Mouse (Mus musculus) urinary bladder, adult 2 months (tissue): ENCODE measurements around the gene Srgap2. TPM values are rescaled to one million over a fixed set of nuclear protein-coding genes. Genes with fewer than 3 reads are reported as not detected.

ENCODE experiments used
- DNase-seq: peaks from one replicate; pipeline ENCODE4 v3.0.0; 2022; ENCODE audit warnings: low spot score
- polyA plus RNA-seq: library from polyadenylated mRNA; depleted of rRNA; stranded (reverse); fragments of >200 nt; gene quantifications from 2 replicates; pipeline ENCODE4 v1.2.3, GENCODE M21; 2012

Srgap2 gene
- polyA plus RNA-seq, 1 experiment: 19.3 TPM

GRCm38 (mm10) chr1:131526371-131527270, 531 bp downstream of the Srgap2 start:
- peak; percentile 65 for DNase-seq

GRCm38 (mm10) chr1:131525586-131526271, 1.4 kb downstream of the Srgap2 start:
- no peak for DNase-seq

- no peak for DNase-seq
Measured at GRCm38 (mm10) chr1:131525101-131525585, 2.0 kb downstream of the Srgap2 start.

GRCm38 (mm10) chr1:131523794-131524193, 3.4 kb downstream of the Srgap2 start:
- no peak for DNase-seq

- no peak for DNase-seq
Measured at GRCm38 (mm10) chr1:131516588-131516987, 10.6 kb downstream of the Srgap2 start.

GRCm38 (mm10) chr1:131514197-131514596, 13.0 kb downstream of the Srgap2 start:
- no peak for DNase-seq

GRCm38 (mm10) chr1:131513136-131513535, 14.0 kb downstream of the Srgap2 start:
- DNase-seq: no peak

GRCm38 (mm10) chr1:131511661-131512500, 15.3 kb downstream of the Srgap2 start:
- no peak for DNase-seq

- DNase-seq: no peak
Measured at GRCm38 (mm10) chr1:131511131-131511530, 16.0 kb downstream of the Srgap2 start.

GRCm38 (mm10) chr1:131501681-131502080, 25.5 kb downstream of the Srgap2 start:
- DNase-seq: no peak

- no peak for DNase-seq
Measured at GRCm38 (mm10) chr1:131498231-131498630, 28.9 kb downstream of the Srgap2 start.

- no peak for DNase-seq
Measured at GRCm38 (mm10) chr1:131493966-131494898, 32.9 kb downstream of the Srgap2 start.

GRCm38 (mm10) chr1:131492360-131492759, 34.8 kb downstream of the Srgap2 start:
- no peak for DNase-seq

GRCm38 (mm10) chr1:131491579-131491978, 35.6 kb downstream of the Srgap2 start:
- no peak for DNase-seq

GRCm38 (mm10) chr1:131489312-131489711, 37.8 kb downstream of the Srgap2 start:
- DNase-seq: no peak

- no peak for DNase-seq
Measured at GRCm38 (mm10) chr1:131486094-131486850, 40.9 kb downstream of the Srgap2 start.

- no peak for DNase-seq
Measured at GRCm38 (mm10) chr1:131482242-131482641, 44.9 kb downstream of the Srgap2 start.

- DNase-seq: no peak
Measured at GRCm38 (mm10) chr1:131481391-131481790, 45.8 kb downstream of the Srgap2 start.

- DNase-seq: no peak
Measured at GRCm38 (mm10) chr1:131478770-131479305, 48.3 kb downstream of the Srgap2 start.

- DNase-seq: no peak
Measured at GRCm38 (mm10) chr1:131475306-131475705, 51.8 kb downstream of the Srgap2 start.
